Mouse (Mus musculus) gastrocnemius, postnatal 14 days (tissue): ENCODE measurements around the gene Pcsk1. TPM values are rescaled to one million over a fixed set of nuclear protein-coding genes. Genes with fewer than 3 reads are reported as not detected.

Experiments
- DNase-seq: peaks from one replicate; pipeline ENCODE4 v3.0.0; 2021; ENCODE audit warnings: mixed read lengths
- intact Hi-C: fragments of 180-260 bp; cut with DNase I; formaldehyde crosslinking; loops from one replicate; pipeline ENCODE4 v1.15.1; 2025; ENCODE audit warnings: low total_unique reads
- long read RNA-seq, 2 experiments: library from polyadenylated mRNA; stranded (forward); transcript quantifications; one replicate each; pipeline ENCODE4 v2.0.0; 2021
- total RNA-seq, 2 experiments: library from RNA; stranded (reverse); gene quantifications; 2 replicates each; pipeline ENCODE4 v1.2.3; 2021

Pcsk1 gene
- total RNA-seq = under 1 TPM; 0.31 to 0.80 TPM
- long read RNA-seq, experiment 1, full-length matches to known transcripts = 1 of 1 reads
- long read RNA-seq, experiment 1, partial matches to known transcripts = 0 of 1 reads
- long read RNA-seq, experiment 1, other reads (novel, unspliced or antisense) = 0 of 1 reads
- long read RNA-seq, experiment 2 = 0 reads

DNA sequence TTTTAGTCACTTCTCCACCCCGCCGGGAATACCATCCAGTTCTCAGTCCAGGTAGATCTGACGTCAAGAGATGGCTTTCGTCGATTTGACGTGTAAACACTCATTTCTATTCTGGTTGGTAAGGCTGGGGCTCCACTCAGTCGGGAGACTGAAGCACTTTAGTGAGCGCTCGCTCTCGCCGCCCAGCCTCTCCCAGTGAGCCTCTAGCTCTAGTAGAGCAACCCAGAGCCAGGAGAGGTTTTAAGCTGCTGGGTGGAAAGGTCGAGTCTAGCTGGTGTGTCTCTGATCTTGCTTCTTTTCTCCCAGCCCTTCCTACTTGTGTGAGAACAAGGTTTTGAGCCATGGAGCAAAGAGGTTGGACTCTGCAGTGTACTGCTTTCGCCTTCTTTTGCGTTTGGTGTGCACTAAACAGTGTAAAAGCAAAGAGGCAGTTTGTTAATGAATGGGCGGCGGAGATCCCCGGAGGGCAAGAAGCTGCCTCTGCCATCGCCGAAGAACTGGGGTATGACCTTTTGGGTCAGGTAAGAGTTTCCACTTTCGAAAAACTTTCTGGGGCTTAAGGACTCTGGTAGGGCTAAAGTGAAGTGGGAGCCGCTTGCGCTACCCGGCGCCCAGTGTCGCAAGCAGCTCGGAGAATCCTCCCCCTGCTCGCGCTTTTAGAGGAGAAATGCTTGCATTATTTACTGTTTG, at the start of gene Pcsk1:
TSS of gene Pcsk1 (plus strand) at position 106 of the 690 bp plus-strand sequence.
- intact Hi-C loops = no loop called here
- DNase-seq = no peak

GRCm38 (mm10) chr13:75058818-75059217, 30.8 kb upstream of the Pcsk1 start:
- intact Hi-C loops = no loop called here
- DNase-seq = no peak

DNA sequence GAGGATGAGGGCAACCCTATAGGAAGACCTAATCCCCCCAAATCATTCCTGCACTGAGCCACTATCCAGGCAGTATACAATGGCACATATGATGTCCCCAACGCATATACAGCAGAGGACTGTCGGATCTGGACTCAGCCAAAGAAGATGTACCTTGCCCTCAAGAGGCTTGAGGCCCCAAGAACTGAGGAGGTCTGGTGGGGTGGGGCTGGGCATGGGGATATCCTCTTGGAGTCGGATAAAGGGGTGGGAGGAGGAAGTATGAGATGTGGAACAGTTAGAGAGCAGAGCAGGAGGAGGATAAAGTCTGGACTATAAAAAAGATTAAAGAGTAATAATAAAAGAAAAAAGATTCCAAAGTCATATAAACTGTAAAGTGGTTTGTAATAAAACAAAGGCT, 25.7 kb upstream of the Pcsk1 start:
- intact Hi-C loops = no loop called here
- DNase-seq = no peak

DNA sequence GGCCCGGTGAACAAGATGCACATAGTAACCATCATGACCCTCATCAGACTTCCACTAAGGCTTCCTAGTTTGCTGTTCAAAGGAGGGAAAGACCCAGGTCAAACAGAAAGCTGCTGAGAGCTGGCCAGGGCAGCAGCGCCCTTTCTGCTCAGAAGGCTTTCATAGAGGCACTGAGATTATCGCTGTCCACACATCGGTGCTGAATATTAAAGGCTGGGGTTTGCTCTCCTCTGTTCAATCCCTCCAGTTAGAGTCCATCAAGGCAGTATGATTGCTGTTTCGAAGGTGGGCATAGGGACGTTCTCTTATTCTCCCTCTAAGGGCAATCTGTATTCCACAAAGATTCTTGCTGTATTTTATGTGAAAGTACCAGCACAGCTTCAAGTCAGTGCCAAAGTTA, 1.0 kb upstream of the Pcsk1 start:
- no peak for DNase-seq
- intact Hi-C loops = no loop called here

- no peak for DNase-seq
- intact Hi-C loops = no loop called here
These were observed 769 bp downstream of the Pcsk1 start for GRCm38 (mm10) chr13:75090411-75090779.

GRCm38 (mm10) chr13:75091071-75091470, 1.4 kb downstream of the Pcsk1 start:
- DNase-seq = no peak
- intact Hi-C loops = no loop called here

DNA sequence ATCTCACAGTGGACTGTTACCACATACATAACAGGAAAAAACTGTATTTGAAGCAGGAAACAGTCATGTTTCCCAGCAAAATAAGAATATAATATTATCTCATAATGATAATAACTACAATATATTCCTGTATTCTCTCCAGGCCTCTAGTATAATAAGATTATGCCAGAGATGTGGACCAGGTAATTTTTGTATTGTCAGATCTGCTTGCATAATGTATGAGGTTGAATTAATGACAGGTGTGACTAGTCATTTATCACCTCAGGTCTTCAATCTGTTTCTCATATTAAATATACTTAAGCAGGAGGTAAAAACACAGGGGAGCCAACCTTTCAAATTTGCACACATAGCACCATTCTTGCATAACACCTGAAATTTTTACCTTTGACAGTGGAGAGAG, 5.9 kb downstream of the Pcsk1 start:
- intact Hi-C loops = no loop called here
- DNase-seq = no peak

- DNase-seq = no peak
- intact Hi-C loops = no loop called here
These were observed 23.5 kb downstream of the Pcsk1 start for GRCm38 (mm10) chr13:75113114-75113513.

DNA sequence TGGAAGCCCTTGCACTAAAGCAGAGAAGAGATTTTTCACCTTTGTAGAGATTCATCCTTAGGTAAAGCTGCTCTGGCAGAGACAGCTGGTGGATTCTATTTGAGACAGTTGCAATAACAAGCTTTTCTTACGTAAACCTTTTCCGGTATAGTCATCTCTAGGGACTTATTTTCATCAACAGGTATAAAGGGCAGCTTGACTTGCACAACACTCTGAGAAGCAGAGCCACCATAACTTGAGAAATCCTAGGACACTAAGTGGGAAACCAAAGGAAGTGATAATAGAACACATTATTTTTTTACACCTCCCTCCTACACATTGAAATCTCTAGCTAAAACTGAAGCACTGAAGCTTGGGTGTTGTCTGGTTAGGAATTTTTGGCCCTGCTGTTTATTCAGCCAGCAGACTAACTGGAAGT, 24.4 kb downstream of the Pcsk1 start:
- DNase-seq = no peak
- intact Hi-C loops = no loop called here

DNA sequence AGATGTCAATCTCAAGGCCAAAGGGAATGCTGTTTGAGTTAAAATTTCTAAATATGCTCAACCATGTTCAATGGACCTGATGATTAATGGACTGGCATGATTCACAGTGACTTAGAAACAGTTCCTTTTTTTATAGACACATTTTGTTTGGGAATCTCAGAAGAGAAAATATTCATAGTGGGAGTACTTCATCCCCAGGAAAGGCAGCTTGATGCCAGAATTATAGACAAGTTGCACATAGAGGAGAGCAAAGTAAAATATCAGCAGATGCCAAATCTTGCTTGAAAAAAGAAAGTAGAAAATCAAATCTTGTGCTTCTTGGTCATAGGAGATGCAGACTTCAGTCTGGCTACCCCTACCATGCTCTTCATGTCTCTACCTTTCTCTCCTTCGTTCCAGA, 25.2 kb downstream of the Pcsk1 start:
- no peak for DNase-seq
- intact Hi-C loops = no loop called here

DNA sequence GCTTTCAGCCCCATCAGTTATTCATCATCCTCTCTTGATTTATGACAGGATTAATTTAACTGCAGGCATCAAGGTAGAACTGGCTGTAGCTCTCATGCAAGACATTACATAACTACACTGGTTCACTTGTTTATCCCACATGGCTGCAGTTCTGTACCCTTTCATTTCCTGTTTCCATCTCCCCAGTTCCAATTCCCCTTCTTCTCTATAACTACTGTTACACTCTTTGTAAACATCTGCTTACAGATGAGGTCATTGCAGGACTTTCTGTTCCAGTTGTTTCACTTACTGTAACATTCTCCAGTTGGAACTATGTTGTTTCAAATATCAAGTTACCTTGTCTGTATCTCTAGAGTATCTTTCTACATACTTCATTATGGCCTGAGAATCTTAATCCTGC, 46.2 kb downstream of the Pcsk1 start:
- intact Hi-C loops = no loop called here
- no peak for DNase-seq

DNA sequence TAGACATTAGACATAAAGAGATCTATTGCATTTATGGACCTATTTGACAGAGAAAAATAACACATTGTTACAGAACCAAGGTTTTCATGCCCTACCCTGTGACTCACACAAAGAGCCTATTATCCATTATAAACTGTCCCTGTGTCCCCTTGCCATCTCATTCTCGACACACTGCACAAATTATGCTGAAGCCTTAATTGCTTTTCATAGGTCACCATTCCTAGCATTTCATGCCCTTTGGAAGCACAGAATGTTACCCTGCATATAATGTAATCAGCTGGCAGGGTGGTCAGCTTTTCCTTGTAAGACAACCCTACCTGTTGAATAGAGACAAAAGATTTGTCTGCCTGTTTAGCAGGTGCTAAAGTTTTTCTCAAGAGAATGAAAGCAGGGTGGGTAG, 71.0 kb downstream of the Pcsk1 start:
- no peak for DNase-seq
- intact Hi-C loops = no loop called here

DNA sequence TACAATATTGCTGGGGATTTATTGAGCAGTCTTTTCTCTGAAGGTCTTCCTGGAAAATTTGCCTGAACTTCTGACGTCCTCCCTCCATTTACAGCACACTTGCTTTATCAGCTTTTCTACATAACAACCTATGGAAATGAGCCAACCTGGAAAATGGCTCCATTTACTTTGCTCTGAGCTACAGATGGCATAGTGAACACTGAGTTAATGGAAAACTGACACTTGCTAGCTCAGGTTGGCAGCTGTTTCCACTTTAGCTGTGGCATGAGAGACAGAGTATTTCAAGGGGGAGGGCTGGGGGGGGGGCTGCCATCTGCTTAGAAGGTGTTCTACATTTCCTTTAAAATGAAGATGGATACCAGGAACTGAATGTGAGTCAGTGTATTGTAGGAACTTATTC, 73.8 kb downstream of the Pcsk1 start:
- DNase-seq = no peak
- intact Hi-C loops = no loop called here
